Mouse (Mus musculus) G1E (cell line): ENCODE data around the gene Itga3.

ENCODE experiments used
- CTCF ChIP-seq: IDR thresholded peaks from 2 replicates; pipeline ENCODE4 v1.5.1; 2012; ENCODE audit warnings: low read depth, low read length, inconsistent platforms, mixed read lengths
- POLR2AphosphoS5 ChIP-seq: IDR thresholded peaks from 2 replicates; pipeline ENCODE4 v1.6.1; 2012; ENCODE audit warnings: low read depth, low read length, inconsistent platforms; ENCODE audit not compliant: insufficient replicate concordance

- TF ChIP-seq POLR2AphosphoS5 (no peak), CTCF (no peak)
Measured at GRCm38 (mm10) chr11:95125366-95125948, 48.9 kb upstream of the Itga3 start.
